Comparison of ENCODE assay signal across 23 mouse cellular contexts in the genomic region with DNA sequence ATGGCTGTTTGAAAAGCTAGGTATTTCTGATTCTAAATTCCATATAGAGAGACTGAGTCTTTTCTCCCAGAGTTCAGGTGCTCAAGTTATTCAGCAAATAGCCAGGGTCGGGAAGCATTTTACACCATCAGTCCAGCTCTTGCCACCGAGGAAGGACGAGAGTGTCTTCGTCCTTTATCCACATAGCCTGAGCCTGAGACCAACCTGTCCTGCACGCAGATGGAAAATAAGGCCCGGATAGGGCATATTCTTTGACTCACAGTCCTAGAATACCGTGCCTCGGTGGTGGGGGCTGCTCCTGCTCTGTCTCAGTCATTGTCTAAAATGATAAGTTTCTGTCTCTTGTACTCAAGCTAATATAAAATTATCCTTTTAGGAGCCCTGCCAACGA. TPM values are rescaled to one million over a fixed set of nuclear protein-coding genes. Genes with fewer than 3 reads are reported as not detected.
DNase-seq lines count a peak whose midpoint lies in the region; ATAC-seq and TF ChIP-seq lines count a peak whose summit lies in the region.
"Had no signal": no experiment of that assay in that cellular context is flagged by ENCODE, and none has a peak within 500 bp of the region (broad histone marks: within the 10 kb centered on the region; RNA-seq: fewer than 3 reads in every experiment).

No protein-coding gene starts in this region.

- 0 out of 2 replicates have a peak overlapping the region, but pooled peaks have one; percentile 1 for H3K27ac ChIP-seq in liver, postnatal 0 days (ENCODE audit: low read depth)
- H3K27ac ChIP-seq in liver, embryonic 11.5 days (ENCODE audit: low read depth, low read length) = no peak overlapping the region

- peak; percentile 73; the same call in 1 of the 2 replicates for TF ChIP-seq EP300 in liver, postnatal 0 days (IDR thresholded peaks at IDR 0.05; ENCODE audit: low read depth)

- H3K4me2 ChIP-seq in liver, postnatal 0 days (ENCODE audit: low read depth, low read length) = no peak overlapping the region
- H3K4me2 ChIP-seq in liver, embryonic 11.5 days = no peak overlapping the region

- H3K4me1 ChIP-seq in liver, postnatal 0 days (ENCODE audit: insufficient read depth) = no peaks in the 10 kb centered on the region
- H3K4me1 ChIP-seq in liver, embryonic 11.5 days (replicated peaks; ENCODE audit: control insufficient read depth, insufficient read depth, low read length) = no peaks in the 10 kb centered on the region

- no peak for ATAC-seq in liver, postnatal 0 days
- no peak for ATAC-seq in liver, embryonic 11.5 days (replicated peaks; ENCODE audit: low FRiP score)
- ATAC-seq: activated CD4-positive, CD25-positive, alpha-beta regulatory T cell, adult 4 months; CD4-positive, CD25-positive, alpha-beta regulatory T cell, adult 4 months; Patski had no signal

- no peak overlapping the region for H3K4me3 ChIP-seq in liver, postnatal 0 days (ENCODE audit: low read depth, low read length)
- no peak overlapping the region for H3K4me3 ChIP-seq in liver, embryonic 11.5 days (ENCODE audit: low read depth, low read length)

- no peaks in the 10 kb centered on the region for H3K9me3 ChIP-seq in liver, postnatal 0 days (ENCODE audit: low read length)
- H3K9me3 ChIP-seq in liver, embryonic 11.5 days (ENCODE audit: control insufficient read depth, low read length) = no peaks in the 10 kb centered on the region

- no peaks in the 10 kb centered on the region for H3K36me3 ChIP-seq in liver, postnatal 0 days (replicated peaks; ENCODE audit: insufficient read depth, low read length)
- no peaks in the 10 kb centered on the region for H3K36me3 ChIP-seq in liver, embryonic 11.5 days (ENCODE audit: control insufficient read depth, insufficient read depth, low read length)
- H3K36me3 ChIP-seq: G1E had no signal

- H3K27me3 ChIP-seq in liver, postnatal 0 days (ENCODE audit: insufficient read depth, low read length) = no peaks in the 10 kb centered on the region
- H3K27me3 ChIP-seq in liver, embryonic 11.5 days (replicated peaks; ENCODE audit: control insufficient read depth, insufficient read depth, low read length) = no peaks in the 10 kb centered on the region

- H3K9ac ChIP-seq in liver, postnatal 0 days (replicated peaks) = no peak overlapping the region
- H3K9ac ChIP-seq in liver, embryonic 11.5 days (ENCODE audit: low read depth, low read length) = no peak overlapping the region

- no peak for TF ChIP-seq CTCF in liver, postnatal 0 days (IDR thresholded peaks at IDR 0.05; ENCODE audit: low read depth)

- peak; percentile 51 for DNase-seq in heart, adult 11 months
- DNase-seq in heart, adult 8-10 months (ENCODE audit: low spot score) = no peak
- peak; percentile 66 for DNase-seq in liver, postnatal 0 days
- DNase-seq in liver, embryonic 11.5 days (ENCODE audit: low spot score) = no peak
- DNase-seq: cerebellum, adult 11 months; cerebellum, adult 11-12 months had no signal

- 67% methylated on average over 9 of the region's 9 CpGs for WGBS in liver, postnatal 0 days (ENCODE audit: insufficient replicate concordance)
- 71% methylated on average over 9 of the region's 9 CpGs for WGBS in liver, embryonic 11.5 days

RNA-seq across cellular contexts. Expression of gene Igfbp1, which starts 2.8 kb away (rescaled TPM):
- total RNA-seq in heart, adult 8-10 months (2022) = not detected
- 1,301 and 1,767 TPM in 2 replicates for polyA plus RNA-seq in liver, postnatal 0 days (2015; fragmentation: Nextera tagmentation; extraction: Ambion mirVana)
- 48.2 and 49.9 TPM in 2 replicates for polyA plus RNA-seq in liver, embryonic 11.5 days (2014; fragmentation: Nextera tagmentation; extraction: Ambion mirVana)
- total RNA-seq: adrenal gland, adult 18-20 months; adrenal gland, adult 8-10 months; adrenal gland, postnatal 25 days; CH12.LX; ES-E14; MEL had no signal
- polyA plus RNA-seq: activated CD4-positive, CD25-positive, alpha-beta regulatory T cell, adult 4 months; C2C12; CD4-positive, CD25-positive, alpha-beta regulatory T cell, adult 4 months; G1E had no signal

RNA-seq across cellular contexts. Expression of gene Gm11985, which starts 12.0 kb away (rescaled TPM):
- total RNA-seq in heart, adult 8-10 months (2022) = not detected
- polyA plus RNA-seq in liver, postnatal 0 days (2015; fragmentation: Nextera tagmentation; extraction: Ambion mirVana) = 0.11 TPM in 2 replicates
- not detected in 2 replicates for polyA plus RNA-seq in liver, embryonic 11.5 days (2014; fragmentation: Nextera tagmentation; extraction: Ambion mirVana)
- total RNA-seq: adrenal gland, adult 18-20 months; adrenal gland, adult 2 months; adrenal gland, adult 8-10 months; adrenal gland, postnatal 10 days; adrenal gland, postnatal 14 days; adrenal gland, postnatal 25 days; adrenal gland, postnatal 36 days; adrenal gland, postnatal 4 days; CH12.LX; ES-E14; MEL had no signal
- polyA plus RNA-seq: activated CD4-positive, CD25-positive, alpha-beta regulatory T cell, adult 4 months; adrenal gland, adult 2 months; brain, embryonic 14.5 days; C2C12; CD4-positive, CD25-positive, alpha-beta regulatory T cell, adult 4 months; G1E; Patski had no signal

RNA-seq across cellular contexts. Expression of gene Igfbp3, which starts 13.3 kb away (rescaled TPM):
- 10 to 100 TPM; 19.5 to 46.4 (median 24.3) TPM for total RNA-seq in heart, adult 8-10 months (2022)
- 27.4 and 31.3 TPM in 2 replicates for polyA plus RNA-seq in liver, postnatal 0 days (2015; fragmentation: Nextera tagmentation; extraction: Ambion mirVana)
- 42.1 and 45.2 TPM in 2 replicates for polyA plus RNA-seq in liver, embryonic 11.5 days (2014; fragmentation: Nextera tagmentation; extraction: Ambion mirVana)
- total RNA-seq: CH12.LX, MEL had no signal
- polyA plus RNA-seq: activated CD4-positive, CD25-positive, alpha-beta regulatory T cell, adult 4 months; CD4-positive, CD25-positive, alpha-beta regulatory T cell, adult 4 months; G1E had no signal

Comparison
In these comparisons a context has a peak if more than half of its experiments do, and no peak if none do; other contexts are left out.
1. DNase-seq: peak in heart, adult 11 months (single experiment) and liver, postnatal 0 days (single experiment); none in heart, adult 8-10 months (single experiment) and liver, embryonic 11.5 days (single experiment).
2. RNA of gene Igfbp1, which starts 2.8 kb away (polyA plus RNA-seq): 1,301 to 1,767 TPM in liver, postnatal 0 days; 48.2 to 49.9 TPM in liver, embryonic 11.5 days; every median in the first group is over 10 times any median in the second.